Mouse (Mus musculus): ENCODE measurements around the gene Lrrc59. TPM values are rescaled to one million over a fixed set of nuclear protein-coding genes. Genes with fewer than 3 reads are reported as not detected.
"Not testable (repeated sequence)": the region's sequence is repeated elsewhere in the genome, so short reads cannot be mapped to it uniquely, and the experiment has no call there.

Gene Lrrc59
- total RNA-seq, 2 experiments from 2014 or later, result 31.3 to 31.4 TPM

DNA sequence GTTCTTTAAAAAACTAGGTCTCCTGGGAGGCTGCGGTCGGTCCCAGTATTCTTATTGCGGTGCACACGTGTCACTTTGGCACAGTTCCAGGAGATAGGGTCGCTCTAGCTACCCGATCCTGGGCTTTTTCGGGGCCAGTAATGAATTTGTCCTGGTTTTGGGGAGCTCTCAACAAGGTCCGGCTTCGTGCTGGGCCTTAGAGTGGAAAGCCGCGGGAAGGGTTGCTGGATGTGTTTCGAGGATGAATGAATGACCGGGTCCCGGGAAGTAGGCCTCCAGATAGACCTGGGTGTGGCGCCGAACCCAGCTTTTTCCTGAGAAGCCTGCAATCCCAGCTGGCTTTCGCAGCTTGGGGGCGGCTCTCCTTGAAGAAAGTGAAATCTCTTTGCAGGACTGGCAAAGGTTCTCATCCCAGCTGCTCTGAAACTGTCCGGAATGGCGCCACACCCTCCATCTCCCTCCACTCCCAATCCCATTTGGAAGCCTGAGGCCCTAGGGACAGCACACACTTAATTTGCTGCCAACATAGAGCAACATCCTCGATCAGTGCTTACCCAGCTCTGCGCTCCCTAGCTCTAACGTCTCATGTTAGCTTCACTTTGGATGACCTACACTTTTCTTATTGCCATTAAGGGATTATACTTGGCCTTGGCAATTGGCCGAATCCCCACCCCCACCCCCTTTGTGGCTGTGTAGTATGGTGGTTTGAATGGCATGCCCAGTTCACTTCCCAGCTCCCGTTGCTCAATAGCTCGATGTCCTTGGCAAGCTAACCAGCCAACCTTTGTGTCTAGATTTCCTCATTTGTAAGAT lies 838 bp downstream of the Lrrc59 start:
- peak; percentile 35 to 49 for DNase-seq
- intact Hi-C loops (cut with DNase I), result loop anchor here (5.0 kb wide), 1 partner anchor 82 kb away; no protein-coding TSS in a partner anchor

DNA sequence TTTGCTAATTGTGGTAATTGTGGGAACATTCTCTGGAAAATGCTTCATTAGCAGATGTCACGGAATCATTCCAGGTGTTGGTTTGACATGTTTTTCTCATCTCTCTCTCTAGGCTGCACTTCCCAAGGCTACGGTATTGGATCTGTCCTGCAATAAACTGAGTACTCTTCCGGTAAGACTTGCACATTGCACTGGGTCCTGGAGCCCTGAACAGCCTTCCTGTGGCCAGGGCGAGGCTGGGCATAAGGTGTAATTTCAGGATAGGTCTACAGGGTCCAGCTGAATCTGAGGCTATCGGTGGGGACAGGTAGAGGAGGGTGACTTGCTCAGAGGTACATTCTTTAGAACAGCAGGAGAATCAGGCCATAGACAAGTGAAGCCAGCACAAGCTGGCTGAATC lies 2.4 kb downstream of the Lrrc59 start:
- DNase-seq, result no peak
- intact Hi-C loops (cut with DNase I), result loop anchor here (5.0 kb wide), 1 partner anchor 80 kb away; no protein-coding TSS in a partner anchor

DNA sequence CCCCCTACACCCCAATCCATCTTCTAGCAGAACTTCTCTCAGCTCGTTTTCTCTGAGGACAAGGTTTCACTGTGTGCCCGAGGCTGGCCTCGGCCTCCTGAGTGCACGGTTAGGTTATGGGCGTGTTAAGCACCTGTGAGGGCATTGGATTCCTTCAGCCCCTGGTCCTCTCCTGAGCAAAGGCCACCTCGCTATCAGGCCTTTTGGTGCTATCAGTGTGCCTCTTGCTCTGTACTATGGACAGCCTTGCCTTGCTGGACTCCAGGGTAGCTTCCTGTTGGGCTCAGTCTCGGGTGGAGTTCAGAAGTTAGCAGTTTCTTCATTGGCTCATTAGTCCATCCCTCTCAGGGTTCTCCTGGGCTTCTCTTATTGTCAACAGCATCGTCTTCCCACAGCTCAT lies 3.4 kb downstream of the Lrrc59 start:
- DNase-seq, result no peak
- intact Hi-C loops (cut with DNase I), result loop anchor here (5.0 kb wide), 1 partner anchor 79 kb away; no protein-coding TSS in a partner anchor

DNA sequence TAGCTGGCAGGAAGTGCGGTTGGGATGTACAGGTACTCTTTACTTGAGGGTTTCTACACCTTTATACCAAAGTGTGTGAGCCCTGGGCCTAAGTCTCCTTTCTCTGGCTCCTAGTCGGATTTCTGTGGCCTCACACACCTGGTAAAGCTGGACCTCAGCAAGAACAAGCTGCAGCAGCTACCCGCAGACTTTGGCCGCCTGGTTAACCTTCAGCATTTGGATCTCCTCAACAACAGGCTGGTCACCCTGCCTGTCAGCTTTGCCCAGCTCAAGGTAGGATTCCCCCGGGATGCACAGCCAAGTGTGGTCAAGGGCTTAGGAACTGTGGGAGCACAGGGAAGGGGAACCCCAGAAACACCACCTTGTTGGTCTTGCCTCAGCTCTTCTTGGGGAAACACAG lies 4.9 kb downstream of the Lrrc59 start:
- intact Hi-C loops (cut with DNase I), result loop anchor here (5.0 kb wide), 1 partner anchor 78 kb away; no protein-coding TSS in a partner anchor

DNA sequence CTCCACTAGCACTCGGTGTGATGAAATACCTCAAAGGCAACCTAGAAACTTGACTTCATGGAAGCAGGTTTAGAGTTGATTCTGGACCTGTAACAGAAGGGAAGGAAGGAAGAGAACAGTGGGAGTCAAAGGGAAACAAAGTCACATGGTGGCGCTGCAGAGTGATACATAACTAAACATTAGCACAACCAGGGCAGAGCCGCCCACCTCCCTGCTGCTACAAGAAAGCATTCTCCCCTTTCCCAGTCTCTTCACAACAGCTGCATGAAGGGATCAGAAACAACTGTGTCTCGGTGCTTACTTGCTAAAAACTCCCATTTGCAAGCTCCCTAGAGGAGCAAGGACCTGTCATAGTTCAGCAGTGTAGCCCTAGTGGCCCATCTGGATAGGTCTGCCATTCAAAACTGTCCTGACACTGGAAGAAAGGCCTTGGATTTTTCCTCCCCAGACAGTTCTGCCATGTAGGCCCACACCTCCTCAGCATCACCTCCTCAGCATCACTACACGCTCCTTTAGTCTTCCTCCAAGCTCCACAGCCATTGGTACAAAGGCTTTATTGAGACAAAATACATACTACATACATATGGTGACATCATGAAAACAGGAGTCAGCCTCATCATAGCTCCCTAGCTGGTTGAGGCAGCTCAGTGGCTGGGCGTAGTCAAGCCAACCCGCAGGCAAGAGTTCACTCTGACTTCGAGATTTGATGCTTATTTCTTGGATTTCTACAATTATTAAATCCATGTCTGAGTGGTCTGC lies 15.1 kb downstream of the Lrrc59 start:
- intact Hi-C loops (cut with DNase I), result no loop called here

More for the DNA sequence above, 4.9 kb downstream of the Lrrc59 start:
- no peak for DNase-seq

DNA sequence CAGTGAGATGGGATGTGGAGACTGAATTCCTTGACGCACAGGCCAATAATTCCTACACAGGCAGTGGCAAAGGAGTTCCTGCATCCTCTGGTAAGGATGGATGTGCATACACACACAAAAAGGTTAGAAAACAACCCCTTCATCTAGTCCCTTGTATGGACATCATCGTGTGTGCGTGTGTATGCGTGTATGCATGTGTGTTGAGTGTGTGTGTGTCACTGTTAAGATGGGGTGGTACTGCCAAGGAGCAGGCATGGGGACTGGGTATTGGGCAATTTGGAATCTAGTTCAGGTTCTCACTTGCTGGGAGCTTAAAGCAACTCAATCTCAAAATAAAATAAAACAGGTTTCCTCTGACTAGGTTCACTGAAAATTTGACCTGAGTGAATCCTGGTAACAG lies 16.9 kb downstream of the Lrrc59 start:
- no peak for DNase-seq
- intact Hi-C loops (cut with DNase I), result no loop called here

More for the DNA sequence above, 15.1 kb downstream of the Lrrc59 start:
- no peak for DNase-seq

DNA sequence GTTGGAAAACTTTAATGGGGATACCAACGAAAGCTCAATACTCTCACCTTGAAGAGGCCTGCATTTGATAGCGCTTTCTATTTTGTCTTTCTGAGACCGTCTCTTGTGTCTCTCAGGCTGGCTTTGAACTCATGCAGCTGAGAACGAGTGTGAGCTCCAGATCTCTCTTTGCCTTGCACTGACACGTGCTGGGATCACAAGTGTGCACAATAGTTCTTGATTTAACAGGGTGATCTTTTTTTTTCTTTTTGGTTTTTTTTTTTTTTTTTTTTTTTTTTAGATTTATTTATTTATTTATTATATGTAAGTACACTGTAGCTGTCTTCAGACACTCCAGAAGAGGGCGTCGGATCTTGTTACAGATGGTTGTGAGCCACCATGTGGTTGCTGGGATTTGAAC lies 21.7 kb downstream of the Lrrc59 start:
- intact Hi-C loops (cut with DNase I); DNase-seq: not testable (repeated sequence)

DNA sequence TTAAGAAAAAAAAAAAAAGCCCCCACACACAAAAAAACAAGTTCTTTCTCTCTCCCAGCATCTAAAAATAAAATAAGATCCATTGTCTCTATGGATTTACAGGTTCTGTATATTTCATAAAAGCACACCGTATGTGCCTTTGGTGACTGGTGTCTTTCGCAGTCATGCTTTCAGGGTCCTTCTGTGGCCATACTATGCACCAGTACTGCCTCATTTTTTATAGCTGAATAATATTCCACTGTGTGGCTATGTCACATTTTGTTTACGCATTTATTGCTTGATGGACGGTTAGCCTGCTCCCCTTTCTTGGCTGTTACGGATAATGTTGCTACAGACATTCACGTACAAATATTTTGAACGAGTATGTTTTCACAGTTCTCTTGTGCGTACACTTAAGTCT lies 23.4 kb downstream of the Lrrc59 start:
- DNase-seq, result no peak
- intact Hi-C loops (cut with DNase I), result no loop called here

DNA sequence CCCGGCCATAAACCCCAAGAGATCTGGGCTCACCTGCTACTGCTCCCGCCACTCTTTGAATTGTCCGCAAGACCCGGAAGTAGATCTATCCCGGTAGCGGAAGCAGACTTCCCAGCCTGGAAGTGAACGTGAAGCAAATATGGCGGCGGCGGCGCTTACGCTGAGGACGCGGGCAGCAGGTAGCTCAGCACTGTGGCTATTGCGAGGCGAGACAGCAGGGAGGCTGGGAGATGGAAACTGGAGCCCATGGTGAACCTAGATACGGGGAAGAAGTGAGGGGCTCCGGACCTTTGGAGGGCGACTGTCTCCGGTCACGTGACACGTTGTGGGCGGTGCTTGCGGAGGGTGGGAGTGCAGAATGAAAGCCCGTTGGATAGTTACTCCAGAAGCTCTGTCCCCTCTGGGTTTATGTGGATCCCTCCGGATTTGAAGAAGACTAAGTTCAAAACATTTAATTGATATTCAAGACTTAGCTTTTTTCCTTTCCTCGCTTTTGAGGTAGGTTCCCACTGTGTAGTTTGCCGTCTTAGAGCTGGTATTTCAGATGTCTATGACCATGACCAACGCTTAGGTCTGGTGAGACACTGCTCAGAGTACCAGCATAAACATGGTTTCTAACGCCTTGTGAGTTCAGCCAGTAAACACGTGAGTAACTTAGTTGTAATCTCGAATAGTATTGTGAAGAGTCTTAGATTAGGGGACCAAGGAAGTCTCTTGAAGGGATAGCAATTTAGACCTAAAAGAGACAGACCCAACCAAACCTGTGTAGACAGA lies 24.3 kb downstream of the Lrrc59 start, which contains the start of the genes Mrpl27 and Eme1:
TSS of gene Mrpl27 (plus strand) at position 105 of the 774 bp plus-strand sequence.
TSS of gene Eme1 (minus strand) at position 302 of the 774 bp plus-strand sequence.
- intact Hi-C loops (cut with DNase I), result no loop called here
- DNase-seq, result peak; percentile 76 to 88

DNA sequence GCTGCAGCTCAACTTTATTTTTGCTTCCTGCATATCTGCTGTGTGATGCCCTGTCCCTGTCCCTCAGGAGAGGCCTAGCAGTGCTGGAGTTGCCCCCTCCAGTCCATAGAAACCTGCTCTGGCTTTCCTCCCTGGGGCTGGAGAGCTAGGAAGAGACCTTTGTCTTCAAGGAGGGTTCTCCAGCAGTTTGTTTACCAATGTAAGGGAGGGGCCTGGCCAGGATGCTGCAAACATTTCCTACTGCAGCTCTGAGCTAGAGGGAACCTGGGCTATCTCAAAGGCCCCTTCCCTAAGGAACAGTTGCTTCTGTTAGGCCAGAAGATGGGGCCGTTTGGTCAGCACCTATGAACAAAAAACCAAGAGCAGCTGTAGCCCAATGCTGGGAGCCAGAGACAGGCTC lies 31.8 kb downstream of the Lrrc59 start:
- intact Hi-C loops (cut with DNase I), result no loop called here

DNA sequence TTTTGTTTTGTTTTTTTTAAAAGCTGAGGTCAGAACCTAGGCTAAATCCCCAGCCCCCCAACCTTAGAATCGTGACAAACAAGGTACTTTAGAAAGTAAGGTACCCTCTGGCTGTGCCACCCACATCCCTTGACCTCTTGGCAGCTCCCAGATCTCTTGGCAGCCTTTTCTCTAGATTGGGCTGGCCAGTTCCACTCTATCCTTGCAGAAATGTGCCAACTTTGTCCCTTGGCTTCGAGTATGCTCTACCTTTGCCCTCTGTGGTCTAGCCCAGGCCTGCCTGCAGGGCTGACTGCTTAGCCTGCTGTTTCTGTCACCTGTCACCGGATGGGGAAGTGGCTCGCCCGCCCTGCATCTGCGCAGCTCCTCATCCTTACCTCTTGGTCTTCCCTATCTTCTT lies 35.7 kb downstream of the Lrrc59 start:
- intact Hi-C loops (cut with DNase I), result no loop called here
- DNase-seq, result no peak

More for the DNA sequence above, 31.8 kb downstream of the Lrrc59 start:
- DNase-seq, result no peak

DNA sequence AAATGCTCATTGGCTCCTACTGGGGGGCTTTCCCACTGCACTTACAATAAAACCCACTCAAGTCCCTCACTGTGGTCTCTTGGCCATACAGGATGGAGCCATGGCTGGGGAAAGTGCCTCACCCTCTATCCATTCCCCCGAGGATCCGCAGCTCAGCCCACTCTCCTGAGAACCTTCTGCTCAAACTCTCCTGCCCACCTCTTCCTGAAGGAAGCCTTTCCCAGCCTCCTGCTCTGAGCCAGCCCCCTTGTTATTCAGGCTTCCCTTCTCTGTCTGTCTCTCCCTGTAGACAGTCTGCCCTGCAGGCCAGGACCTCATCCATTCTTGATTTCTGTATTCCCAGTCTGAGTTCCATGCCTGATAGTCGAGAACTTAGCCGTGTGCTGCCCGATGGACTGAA lies 45.4 kb downstream of the Lrrc59 start:
- intact Hi-C loops (cut with DNase I), result no loop called here
- DNase-seq, result no peak

DNA sequence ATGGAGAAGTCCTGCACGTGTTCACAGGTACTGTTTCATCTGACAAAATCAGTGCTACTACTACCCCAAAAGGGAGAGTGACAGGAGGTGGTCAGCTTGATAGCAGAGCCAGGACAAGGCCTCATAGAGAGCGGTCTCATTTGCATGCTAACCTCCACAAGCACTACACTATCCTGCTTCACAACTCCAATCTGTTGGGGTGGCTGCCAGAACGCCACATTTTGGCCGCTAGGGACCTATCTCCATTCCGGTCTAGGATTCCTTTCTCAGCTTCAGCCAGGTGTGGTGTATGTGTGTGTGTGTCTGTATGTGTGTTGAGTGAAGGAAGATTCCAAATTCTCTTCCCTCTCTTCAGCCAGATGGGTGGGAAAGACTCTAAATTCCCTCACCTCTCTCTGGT lies 45.9 kb downstream of the Lrrc59 start:
- DNase-seq, result no peak
- intact Hi-C loops (cut with DNase I), result no loop called here

DNA sequence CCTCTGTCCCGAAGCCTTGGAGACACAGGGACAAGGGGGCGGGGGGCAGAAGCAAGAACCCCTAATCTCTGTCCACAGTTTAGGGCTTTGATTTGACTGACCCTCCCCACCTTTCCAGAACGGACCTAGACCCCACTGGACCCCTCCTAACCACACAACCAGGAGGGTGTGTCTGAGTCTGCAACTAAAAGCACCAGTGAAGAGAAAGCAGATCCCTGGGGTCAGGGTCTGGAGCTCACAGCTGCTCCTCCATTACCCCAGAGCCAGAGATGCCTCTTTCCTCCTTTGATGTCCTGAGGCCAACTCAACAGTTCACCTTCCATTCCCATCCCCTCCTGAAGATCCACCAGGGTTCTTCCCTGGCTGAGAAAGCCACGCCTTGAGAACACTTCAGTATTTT lies 46.7 kb downstream of the Lrrc59 start:
- DNase-seq, result no peak
- intact Hi-C loops (cut with DNase I), result no loop called here

DNA sequence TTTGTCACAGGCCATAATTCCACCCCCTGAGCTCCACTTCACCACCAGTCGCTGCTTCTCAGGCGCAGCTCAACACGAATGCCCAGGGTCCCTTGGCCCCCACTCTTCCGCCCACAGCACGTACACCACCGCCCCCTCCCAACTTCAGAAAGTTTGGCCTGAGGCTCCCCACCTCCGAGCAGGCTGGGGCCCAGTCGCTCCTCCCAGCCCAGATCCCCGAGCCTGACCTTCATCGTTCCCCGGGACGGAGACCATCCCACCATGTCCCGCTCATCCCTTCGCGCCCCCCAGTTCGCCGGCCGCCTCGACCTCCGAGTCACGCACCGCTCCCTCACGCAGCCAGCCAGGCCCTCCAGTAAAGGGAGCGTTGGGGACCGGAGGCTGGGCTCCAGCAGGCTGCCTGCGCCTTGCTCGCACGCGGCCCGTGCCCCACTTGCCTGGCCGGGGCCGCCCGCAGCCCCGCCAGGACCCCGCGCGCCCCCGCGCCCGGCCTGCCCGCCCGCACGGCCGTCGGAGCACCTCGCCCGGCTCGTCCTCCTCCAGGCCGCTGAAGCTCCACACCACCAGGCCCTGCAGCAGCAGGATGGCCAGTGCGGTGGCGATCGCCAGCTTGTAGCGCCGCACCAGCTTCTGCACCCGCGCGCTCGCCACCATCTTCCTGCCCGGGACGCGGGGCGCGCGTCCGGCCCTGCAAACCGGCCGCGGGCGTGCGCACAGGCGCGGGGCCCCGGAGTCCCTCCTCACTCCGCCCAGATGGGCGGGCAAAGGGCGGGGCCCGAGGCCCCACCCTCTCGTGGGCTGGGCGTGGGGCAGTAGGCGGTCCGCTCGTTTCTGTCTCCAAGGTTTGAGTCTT lies 47.4 kb downstream of the Lrrc59 start, which contains the start of gene Xylt2:
TSS of gene Xylt2 (minus strand) at position 762 of the 853 bp plus-strand sequence.
- intact Hi-C loops (cut with DNase I), result no loop called here
- peak; percentile 89 for DNase-seq

DNA sequence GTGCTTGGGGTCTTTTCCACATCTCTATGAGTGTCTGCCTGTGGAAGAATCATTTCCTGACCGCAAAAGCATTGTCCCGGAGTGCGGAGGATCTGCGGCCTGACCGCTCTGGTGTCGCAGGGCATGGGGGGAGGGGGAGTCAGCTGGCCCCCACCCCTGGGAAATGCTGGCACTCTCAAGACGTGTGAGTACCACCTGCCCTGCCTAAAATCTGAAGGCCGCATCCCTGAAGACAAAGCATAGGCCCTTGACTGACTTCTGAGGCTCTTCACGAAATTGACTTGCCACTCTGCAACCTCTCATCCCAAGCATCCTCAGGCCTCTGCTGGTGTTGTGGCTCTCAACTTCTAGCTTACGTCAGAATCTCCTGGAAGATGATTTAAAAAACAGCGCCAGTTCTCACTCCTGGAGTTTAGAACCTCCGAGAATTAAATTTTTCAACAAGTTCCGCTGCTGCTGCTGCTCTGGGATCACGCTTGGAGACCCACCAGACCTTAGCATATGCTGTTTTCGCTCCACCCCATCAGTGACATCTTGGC lies 48.1 kb downstream of the Lrrc59 start:
- DNase-seq, result no peak
- intact Hi-C loops (cut with DNase I), result no loop called here

DNA sequence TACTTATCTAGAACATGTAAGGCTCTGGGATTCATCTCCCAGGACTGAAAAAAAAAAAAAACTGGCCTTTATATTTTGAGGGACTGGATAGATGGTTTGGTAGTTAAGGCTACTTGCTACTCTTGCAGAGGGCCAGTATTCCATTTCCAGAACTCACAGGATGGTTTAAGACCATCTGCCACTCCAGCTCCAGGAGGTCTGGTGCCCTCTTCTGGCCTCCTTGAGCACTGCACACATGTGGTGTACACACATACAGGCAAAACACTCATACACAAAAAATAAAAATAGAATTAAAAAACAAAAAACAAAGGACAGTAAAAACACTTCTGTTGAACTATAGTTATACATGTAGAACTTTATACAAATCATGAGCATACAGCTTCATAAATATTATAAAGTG lies 51.1 kb downstream of the Lrrc59 start:
- no peak for DNase-seq
- intact Hi-C loops (cut with DNase I), result no loop called here

DNA sequence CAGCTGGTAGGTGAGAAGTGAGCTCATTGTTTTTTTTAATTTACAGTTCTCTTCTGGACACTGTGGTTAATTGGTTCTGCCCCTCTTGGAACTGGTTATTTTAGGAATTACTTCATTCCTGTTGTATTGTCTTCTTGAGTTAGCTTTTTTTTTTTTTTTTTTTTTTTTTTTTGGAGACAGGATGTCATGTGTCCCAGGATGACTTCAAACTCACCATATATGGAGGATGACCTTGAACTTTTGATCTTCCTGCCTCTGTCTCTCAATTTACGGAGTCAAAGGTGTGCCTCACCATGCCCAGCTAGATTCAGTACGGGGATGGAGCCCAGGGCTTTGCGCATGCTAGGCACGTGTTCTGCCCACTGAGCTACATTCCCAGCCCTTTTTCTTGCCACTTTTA lies 52.1 kb downstream of the Lrrc59 start:
- DNase-seq, result no peak
- intact Hi-C loops (cut with DNase I), result no loop called here

DNA sequence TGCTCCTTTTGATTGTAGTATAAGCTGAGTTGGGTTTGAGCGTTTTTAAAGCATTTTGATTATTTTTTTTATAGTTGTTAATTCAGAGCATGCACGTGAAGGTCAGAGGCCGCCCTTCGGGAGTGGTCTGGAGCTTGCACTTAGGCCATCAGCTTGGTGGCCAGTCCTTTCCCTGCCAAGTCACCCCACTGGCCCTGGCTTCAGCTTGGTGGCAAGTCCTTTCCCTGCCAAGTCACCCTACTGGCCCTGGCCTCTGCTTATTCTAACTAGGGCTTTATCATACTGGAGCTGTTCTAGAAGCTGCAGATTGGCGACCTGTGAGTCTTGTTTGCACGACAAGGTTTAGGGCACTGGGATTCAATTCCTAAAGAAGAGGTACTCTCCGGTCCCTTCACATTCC lies 52.9 kb downstream of the Lrrc59 start:
- no peak for DNase-seq
- intact Hi-C loops (cut with DNase I), result no loop called here
